Mouse (Mus musculus): Measurements from ENCODE around the gene Tomm40. TPM values are rescaled to one million over a fixed set of nuclear protein-coding genes. Genes with fewer than 3 reads are reported as not detected.

Tomm40 gene
- total RNA-seq (2023), result 10 to 100 TPM; 28.6 to 35.3 TPM

DNA sequence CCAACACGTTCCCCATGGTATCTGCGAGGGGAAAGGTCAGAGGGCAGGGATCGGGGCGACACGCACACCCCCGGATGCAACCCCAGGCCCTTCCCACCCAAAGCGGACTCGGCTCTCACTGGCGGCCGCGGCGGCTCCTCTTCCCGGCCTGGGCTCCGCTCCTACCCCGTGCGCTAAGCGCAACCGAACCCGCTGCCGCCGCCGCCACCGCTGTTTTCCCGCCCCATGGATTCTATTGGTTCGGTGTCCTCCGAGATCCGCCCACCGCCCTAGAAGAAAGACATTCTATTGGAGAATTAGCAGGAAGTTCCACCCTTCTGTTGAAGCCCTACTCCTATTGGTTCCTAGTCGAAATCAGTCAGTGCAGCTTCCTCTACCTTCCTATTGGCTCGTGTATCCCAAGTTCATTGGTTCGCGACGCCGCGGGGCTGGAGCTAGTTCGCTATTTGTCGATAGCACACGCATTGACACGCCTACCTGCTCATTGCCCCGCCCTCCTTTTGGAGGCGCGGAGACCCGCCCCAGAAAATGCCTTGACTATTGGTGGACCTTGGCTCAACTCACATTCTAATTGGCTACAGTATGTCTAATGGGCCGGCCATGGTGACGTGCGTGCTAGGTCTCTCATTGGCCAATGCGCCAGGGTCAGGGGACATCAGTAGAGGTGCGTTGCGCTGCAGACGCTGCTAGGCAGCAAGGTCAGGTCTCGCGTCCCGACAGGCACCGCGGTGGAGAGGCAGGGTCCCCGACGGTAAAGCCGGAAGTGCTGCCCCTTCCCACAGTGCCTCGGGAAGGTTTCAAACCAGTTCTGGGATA is at the start of gene Tomm40:
Tomm40 (minus strand) TSS at position 200 of the 816 bp plus-strand sequence.

GRCm38 (mm10) chr7:19750217-19751069 is 35.2 kb upstream of the Tomm40 start, which contains the start of gene Nectin2:
Nectin2 (minus strand) TSS chr7:19750483.

DNA sequence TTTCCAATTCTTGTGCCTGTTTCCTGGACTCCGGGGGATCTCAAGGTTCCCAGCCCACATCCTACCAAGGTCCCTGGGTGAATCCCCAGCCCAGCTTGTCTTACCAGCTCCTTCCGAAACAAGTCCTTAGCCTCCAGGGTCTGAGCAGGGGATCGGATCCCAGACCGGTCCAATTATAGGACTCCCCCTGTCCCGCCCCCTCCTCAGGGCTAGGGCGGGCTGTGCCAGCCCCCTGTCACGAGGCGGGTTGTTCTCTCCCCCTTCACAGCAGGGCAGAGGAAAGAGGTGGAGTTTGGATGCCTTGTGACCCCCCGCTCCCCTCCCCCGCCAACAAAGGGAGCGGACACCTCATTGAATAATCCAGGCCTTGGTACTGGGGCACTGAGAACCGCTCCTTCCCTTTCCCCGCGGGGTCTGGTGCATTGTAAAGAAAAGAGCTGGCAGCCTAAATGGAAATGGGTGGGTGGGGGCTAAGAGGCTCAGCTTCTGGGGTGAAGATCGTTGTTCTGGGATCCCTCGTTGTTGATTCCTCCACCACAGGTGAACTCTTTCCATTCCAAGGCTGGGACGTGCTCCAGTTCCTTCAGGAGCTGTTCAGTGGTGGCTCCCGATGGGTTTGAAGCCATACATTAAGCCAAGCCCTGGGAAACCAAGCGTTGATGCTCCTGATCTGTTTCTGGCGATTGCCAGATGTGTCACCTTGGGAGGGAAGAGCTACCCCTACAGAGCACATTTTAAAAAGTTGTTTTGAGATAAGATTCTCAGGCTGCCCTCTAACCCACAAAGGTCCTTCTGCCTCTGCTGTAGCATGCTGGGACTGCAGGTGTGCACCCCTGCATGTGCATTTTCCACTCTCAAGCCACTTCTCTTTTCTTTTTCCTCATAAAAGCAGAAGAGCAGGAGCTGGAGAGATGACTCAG is 16.1 kb downstream of the Tomm40 start, which contains the start of gene Apoe:
Apoe (minus strand) TSS at position 282 of the 920 bp plus-strand sequence.

DNA sequence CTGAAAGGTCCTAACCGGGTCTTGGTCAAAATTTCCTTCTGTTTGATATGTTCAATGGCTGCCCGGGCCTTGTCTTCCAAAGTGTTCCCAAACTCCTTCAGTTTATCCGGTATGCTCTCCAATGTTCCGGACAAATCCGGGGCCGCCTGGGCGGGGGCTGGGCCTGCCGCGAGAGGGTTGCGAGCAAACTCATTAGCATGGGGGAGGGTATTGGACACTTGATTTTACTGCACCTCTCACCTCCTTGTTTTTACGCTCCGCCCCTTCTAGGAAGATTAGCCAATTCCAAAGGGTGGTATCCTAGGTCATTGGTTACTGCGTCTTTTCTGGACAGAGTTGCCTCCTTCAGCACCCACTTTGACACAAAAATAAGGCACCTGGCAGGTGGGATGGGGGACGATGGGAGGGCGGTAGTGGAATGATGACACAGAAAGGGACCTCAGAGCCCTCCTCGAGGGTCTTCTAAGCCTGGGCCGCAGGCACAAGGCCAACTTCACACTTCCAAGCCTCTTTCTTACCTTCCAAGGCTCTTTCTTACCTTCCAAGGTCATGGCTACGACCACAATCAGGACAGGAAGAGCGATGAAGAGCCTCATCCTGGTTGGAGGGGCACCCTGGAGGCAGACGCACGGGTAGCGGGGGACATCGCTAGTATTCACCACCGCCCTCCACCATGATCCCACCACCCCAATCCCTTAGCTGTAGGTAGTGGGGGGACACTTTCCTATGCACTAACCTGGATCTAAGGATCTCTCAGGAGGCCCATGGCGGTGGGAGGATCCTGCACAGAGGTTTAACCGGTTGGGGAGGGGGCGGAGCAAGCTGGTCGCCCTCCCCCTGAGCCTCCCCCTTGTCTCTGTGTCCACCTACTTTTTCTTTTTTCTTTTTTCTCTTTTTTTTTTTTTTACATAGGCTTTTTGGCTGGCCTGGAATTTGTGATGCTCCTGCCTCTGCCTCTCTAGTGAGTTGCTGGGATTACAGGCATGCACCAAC is 23.1 kb downstream of the Tomm40 start, which contains the start of gene Apoc1:
Apoc1 (minus strand) TSS at position 788 of the 993 bp plus-strand sequence.

GRCm38 (mm10) chr7:19681202-19681694 is 34.0 kb downstream of the Tomm40 start, which contains the start of the genes Gm44805 and Apoc4:
Gm44805 (minus strand) TSS chr7:19681423.
Apoc4 (minus strand) TSS chr7:19681479.

DNA sequence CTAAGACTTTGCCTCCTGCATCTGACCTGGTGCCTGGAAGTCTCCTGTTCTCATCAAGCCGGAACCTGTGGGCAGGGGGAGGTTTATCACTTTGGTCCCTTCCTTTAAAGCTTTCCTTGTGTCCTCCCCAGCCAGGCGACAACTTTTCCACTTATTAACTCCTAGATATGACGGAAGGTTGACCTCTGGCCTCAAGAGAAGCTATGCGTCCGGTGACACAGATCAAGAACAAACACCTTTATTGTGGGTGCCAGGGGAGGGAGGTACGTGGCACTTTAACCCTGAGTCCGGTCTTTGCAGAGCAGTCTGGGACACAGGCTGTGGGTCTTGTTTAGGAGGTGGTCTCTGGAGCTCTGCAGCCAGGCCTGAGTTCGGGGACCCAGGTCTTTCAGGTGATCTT is 37.4 kb downstream of the Tomm40 start, which contains the start of gene Apoc2:
Apoc2 (minus strand) TSS at position 70 of the 400 bp plus-strand sequence.

GRCm38 (mm10) chr7:19664955-19665841 is 50.0 kb downstream of the Tomm40 start, which contains the start of gene Clptm1:
Clptm1 (minus strand) TSS chr7:19665033.

Other genes with a start within 250 kb of the Tomm40 start
- gene Bloc1s3, start 207.1 kb downstream of the Tomm40 start, total RNA-seq (2023), result 1 to 10 TPM; 7.4 to 7.9 TPM
- gene Trappc6a, start 207.0 kb downstream of the Tomm40 start, total RNA-seq (2023), result 10 to 100 TPM; 22.1 to 24.5 TPM
- not detected for gene Nkpd1, start 197.6 kb downstream of the Tomm40 start, total RNA-seq (2023)
- gene Ppp1r37, start 152.4 kb downstream of the Tomm40 start, total RNA-seq (2023), result 10 to 100 TPM; 31.9 to 36.5 TPM
- gene Zfp296, start 138.2 kb downstream of the Tomm40 start, total RNA-seq (2023), result 1 to 10 TPM; 3.0 to 3.5 TPM
- gene Gemin7, start 137.8 kb downstream of the Tomm40 start, total RNA-seq (2023), result 10 to 100 TPM; 53.1 to 56.2 TPM
- 10 to 100 TPM; 51.8 to 52.1 TPM for gene Clasrp, start 111.0 kb downstream of the Tomm40 start, total RNA-seq (2023)
- 10 to 100 TPM; 13.5 to 14.1 TPM for gene Relb, start 86.0 kb downstream of the Tomm40 start, total RNA-seq (2023)
- gene Clptm1, start 50.4 kb downstream of the Tomm40 start, total RNA-seq (2023), result 10 to 100 TPM; 57.6 to 60.6 TPM
- gene Apoc2, start 37.5 kb downstream of the Tomm40 start, total RNA-seq (2023), result 10 to 100 TPM; 52.2 to 56.0 TPM
- gene Gm44805, start 34.0 kb downstream of the Tomm40 start, total RNA-seq (2023), result not detected
- gene Apoc4, start 34.0 kb downstream of the Tomm40 start, total RNA-seq (2023), result not detected
- gene Apoc1, start 22.8 kb downstream of the Tomm40 start, total RNA-seq (2023), result 1 to 10 TPM; 3.8 to 5.7 TPM
- 10 to 100 TPM; 95.8 to 99.6 TPM for gene Apoe, start 16.2 kb downstream of the Tomm40 start, total RNA-seq (2023)
- under 1 TPM; 0.38 to 0.55 TPM for gene Nectin2, start 35.0 kb upstream of the Tomm40 start, total RNA-seq (2023)
- not detected for gene Bcam, start 55.6 kb upstream of the Tomm40 start, total RNA-seq (2023)
- not detected for gene Cblc, start 81.4 kb upstream of the Tomm40 start, total RNA-seq (2023)
- gene Bcl3, start 107.3 kb upstream of the Tomm40 start, total RNA-seq (2023), result 10 to 100 TPM; 19.6 to 41.8 TPM
- not detected for gene Gm19345, start 136.6 kb upstream of the Tomm40 start, total RNA-seq (2023)
- gene Ceacam16, start 145.9 kb upstream of the Tomm40 start, total RNA-seq (2023), result 1 to 10 TPM; 1.3 to 1.7 TPM
- gene Ceacam19, start 172.5 kb upstream of the Tomm40 start, total RNA-seq (2023), result under 1 TPM; 0.68 TPM
- 1 to 10 TPM; 4.1 to 5.1 TPM for gene Pvr, start 205.7 kb upstream of the Tomm40 start, total RNA-seq (2023)
- not detected for gene Igsf23, start 235.3 kb upstream of the Tomm40 start, total RNA-seq (2023)
- gene Ceacam20, start 250.0 kb upstream of the Tomm40 start, total RNA-seq (2023), result not detected

Measured in neutrophil, adult 83 days (primary cell).